Mouse (Mus musculus): ENCODE data around the gene Xdh. TPM values are rescaled to one million over a fixed set of nuclear protein-coding genes. Genes with fewer than 3 reads are reported as not detected.

The Xdh gene
- polyA plus RNA-seq, 1 experiment from 2014 or later = 1.2 TPM

DNA sequence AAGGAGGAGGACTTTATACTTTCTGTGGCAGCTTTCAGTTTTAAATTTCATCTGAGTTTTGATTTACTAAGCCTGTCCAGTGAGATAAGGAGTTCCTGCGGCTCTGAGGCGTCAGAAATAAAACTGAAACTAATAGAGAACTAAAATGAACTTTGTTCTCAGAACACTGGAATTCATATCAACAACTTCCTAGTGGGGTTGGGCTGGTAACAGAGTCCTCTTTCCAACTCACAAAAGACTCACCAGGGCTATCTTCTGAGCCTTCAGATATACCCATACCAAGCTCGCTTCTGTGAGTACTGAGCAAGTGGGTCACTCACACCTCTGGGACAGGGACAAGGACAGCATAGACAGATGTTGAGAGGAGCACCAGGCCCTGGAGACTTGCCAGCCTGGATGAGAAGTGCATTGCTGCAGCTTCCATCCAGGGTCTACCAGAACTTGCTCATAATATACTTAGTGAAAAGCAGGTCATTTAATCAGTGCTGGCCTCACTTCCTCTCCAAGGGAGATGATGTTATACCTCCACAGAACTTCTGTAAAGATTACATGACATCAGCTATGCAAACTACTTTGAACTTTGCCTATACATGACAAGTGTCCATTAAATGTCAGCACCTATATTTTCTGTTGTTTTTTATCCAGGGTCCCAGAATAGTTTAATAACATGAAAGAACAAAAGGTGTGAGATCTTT is 7.6 kb downstream of the Xdh start:
- no peak overlapping the region for H3K9ac ChIP-seq
- ATAC-seq (ENCODE audit: insufficient read depth) = no peak
- H3K9me3 ChIP-seq (ENCODE audit: low read depth, low read length) = no peaks in the 10 kb centered on the region
- no peaks in the 10 kb centered on the region for H3K4me1 ChIP-seq (ENCODE audit: insufficient read depth)
- no peak for DNase-seq
- no peak for TF ChIP-seq CTCF (IDR thresholded peaks at IDR 0.05; ENCODE audit: low read depth)
- H3K36me3 ChIP-seq (ENCODE audit: insufficient read depth) = no peaks in the 10 kb centered on the region
- 55% methylated on average over 3 of the region's 3 CpGs for WGBS
- H3K4me3 ChIP-seq (ENCODE audit: low read depth, low read length) = no peak overlapping the region
- no peak overlapping the region for H3K27ac ChIP-seq (ENCODE audit: low read depth)
- no peaks in the 10 kb centered on the region for H3K27me3 ChIP-seq (ENCODE audit: insufficient read depth, low read length)
- H3K4me2 ChIP-seq = no peak overlapping the region

DNA sequence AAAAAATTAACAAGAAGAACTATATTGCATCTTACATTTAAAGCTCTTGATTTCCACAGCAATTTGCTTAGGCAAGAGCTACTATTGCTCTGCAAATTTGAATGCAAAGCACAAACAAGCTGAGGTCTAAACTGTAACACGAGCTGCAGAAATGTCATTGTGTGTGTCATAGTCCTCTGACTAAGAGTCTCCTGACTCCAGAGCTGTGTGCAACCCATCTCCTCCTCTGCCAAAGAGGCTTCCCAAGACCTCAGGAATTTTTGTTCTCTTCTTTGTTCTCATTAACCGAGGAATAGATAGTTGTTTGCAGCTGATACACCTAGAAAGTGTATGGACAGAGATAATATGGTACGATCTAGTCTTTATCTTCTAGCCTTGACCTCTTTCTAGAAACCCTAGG is 8.2 kb downstream of the Xdh start:
- Histone ChIP-seq H3K4me3 (ENCODE audit: low read depth, low read length) (no peak overlapping the region), H3K4me2 (no peak overlapping the region), H3K27me3 (ENCODE audit: insufficient read depth, low read length) (no peaks in the 10 kb centered on the region), H3K4me1 (ENCODE audit: insufficient read depth) (no peaks in the 10 kb centered on the region), H3K36me3 (ENCODE audit: insufficient read depth) (no peaks in the 10 kb centered on the region), H3K9ac (no peak overlapping the region), H3K9me3 (ENCODE audit: low read depth, low read length) (no peaks in the 10 kb centered on the region), H3K27ac (ENCODE audit: low read depth) (no peak overlapping the region)
- DNase-seq = no peak
- 55% methylated on average over 3 of the region's 3 CpGs for WGBS
- no peak for ATAC-seq (ENCODE audit: insufficient read depth)
- TF ChIP-seq CTCF (IDR thresholded peaks at IDR 0.05; ENCODE audit: low read depth) = no peak

DNA sequence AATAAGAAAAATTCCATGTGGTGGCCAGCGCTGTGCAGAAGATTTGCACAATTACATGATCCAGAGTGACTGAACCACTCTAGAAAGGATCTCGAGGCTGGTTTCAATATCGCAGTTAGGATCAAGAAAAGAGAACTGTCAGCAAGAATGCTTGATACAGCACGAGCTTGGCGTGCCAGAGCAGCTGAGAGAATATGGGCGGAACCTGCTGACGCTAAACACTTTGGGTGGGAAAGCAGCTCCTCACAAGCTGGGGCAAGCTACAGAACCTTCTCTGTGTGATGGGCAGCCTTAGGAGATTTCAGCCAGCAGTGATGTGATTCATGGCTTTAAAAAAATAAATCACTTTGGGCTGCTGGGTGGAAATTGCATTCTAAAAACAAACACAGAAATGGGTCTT is 12.9 kb downstream of the Xdh start:
- ATAC-seq (ENCODE audit: insufficient read depth) (no peak), DNase-seq (no peak)
- Histone ChIP-seq H3K9me3 (ENCODE audit: low read depth, low read length) (no peaks in the 10 kb centered on the region), H3K27ac (ENCODE audit: low read depth) (no peak overlapping the region), H3K27me3 (ENCODE audit: insufficient read depth, low read length) (no peaks in the 10 kb centered on the region), H3K9ac (no peak overlapping the region), H3K4me2 (no peak overlapping the region), H3K4me1 (ENCODE audit: insufficient read depth) (no peaks in the 10 kb centered on the region), H3K4me3 (ENCODE audit: low read depth, low read length) (no peak overlapping the region), H3K36me3 (ENCODE audit: insufficient read depth) (no peaks in the 10 kb centered on the region)
- TF ChIP-seq CTCF (IDR thresholded peaks at IDR 0.05; ENCODE audit: low read depth) = no peak
- WGBS = 62% methylated on average over 7 of the region's 7 CpGs

DNA sequence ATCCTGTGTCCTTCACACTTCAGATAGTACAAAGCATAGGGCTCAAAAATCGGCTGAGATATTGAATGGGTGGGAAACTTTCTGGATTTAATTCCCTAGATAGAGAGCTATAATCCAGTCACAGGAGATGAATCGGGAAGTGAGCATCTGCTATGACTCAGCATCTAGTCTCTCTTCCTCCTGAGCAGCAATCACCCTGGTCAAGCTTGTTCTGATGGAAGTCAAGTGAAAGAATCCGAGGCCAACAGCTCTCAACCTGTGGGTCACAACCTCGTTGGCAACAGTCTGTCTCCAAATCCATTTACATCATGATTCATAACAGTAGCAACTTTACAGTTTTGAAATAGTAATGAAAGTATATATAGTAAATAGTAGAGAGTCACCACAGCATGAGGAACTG is 14.8 kb downstream of the Xdh start:
- ATAC-seq (ENCODE audit: insufficient read depth) (no peak), DNase-seq (no peak)
- H3K27me3 ChIP-seq (ENCODE audit: insufficient read depth, low read length) = no peaks in the 10 kb centered on the region
- no peak overlapping the region for H3K27ac ChIP-seq (ENCODE audit: low read depth)
- H3K4me2 ChIP-seq = no peak overlapping the region
- no peaks in the 10 kb centered on the region for H3K4me1 ChIP-seq (ENCODE audit: insufficient read depth)
- no peak overlapping the region for H3K9ac ChIP-seq
- no peaks in the 10 kb centered on the region for H3K9me3 ChIP-seq (ENCODE audit: low read depth, low read length)
- 76% methylated on average over 4 of the region's 4 CpGs for WGBS
- H3K36me3 ChIP-seq (ENCODE audit: insufficient read depth) = no peaks in the 10 kb centered on the region
- TF ChIP-seq CTCF (IDR thresholded peaks at IDR 0.05; ENCODE audit: low read depth) = no peak
- no peak overlapping the region for H3K4me3 ChIP-seq (ENCODE audit: low read depth, low read length)

DNA sequence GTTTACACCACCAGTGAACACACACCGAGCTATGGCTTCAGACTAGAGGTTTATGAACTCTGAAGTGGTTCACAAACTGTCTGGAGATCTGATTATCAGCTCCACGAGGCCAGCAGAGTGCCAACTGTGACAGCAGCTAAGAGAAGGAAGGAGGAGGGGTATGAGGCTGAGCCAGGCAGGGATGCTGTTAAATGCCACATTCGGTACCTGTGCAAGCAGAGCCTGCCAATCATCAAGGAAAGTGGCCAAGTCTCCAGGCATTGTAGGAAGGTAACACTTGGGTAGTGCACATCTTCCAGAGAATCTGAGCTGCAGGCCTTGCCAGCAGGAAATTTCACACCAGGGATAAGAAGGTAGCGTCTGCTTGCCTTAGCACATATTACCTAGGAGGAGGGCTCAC is 15.7 kb downstream of the Xdh start:
- H3K36me3 ChIP-seq (ENCODE audit: insufficient read depth) = no peaks in the 10 kb centered on the region
- H3K9ac ChIP-seq = no peak overlapping the region
- 58% methylated on average over 4 of the region's 4 CpGs for whole genome bisulfite sequencing
- H3K4me3 ChIP-seq (ENCODE audit: low read depth, low read length) = no peak overlapping the region
- TF ChIP-seq CTCF (IDR thresholded peaks at IDR 0.05; ENCODE audit: low read depth) = no peak
- no peaks in the 10 kb centered on the region for H3K9me3 ChIP-seq (ENCODE audit: low read depth, low read length)
- no peak overlapping the region for H3K27ac ChIP-seq (ENCODE audit: low read depth)
- H3K4me2 ChIP-seq = no peak overlapping the region
- no peaks in the 10 kb centered on the region for H3K27me3 ChIP-seq (ENCODE audit: insufficient read depth, low read length)
- no peaks in the 10 kb centered on the region for H3K4me1 ChIP-seq (ENCODE audit: insufficient read depth)
- no peak for ATAC-seq (ENCODE audit: insufficient read depth)
- DNase-seq = no peak

DNA sequence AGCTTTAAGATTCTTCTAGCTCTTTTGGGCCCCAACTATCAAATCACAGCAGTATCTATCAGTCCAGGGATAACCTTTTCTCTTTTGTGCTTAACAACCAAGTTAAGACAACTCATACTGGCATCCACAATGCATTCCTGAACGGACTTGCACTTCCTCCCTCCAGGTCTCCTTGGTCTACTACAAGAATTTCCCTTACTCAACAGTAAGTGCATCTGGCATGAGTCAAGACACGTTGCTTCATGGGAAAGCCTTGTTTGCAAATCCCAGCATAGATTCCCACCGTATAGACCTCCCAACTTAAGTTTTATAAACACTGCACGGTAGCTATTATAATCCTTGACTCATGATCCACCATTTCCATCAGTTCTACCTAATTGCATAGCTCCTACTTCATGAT is 16.4 kb downstream of the Xdh start:
- no peaks in the 10 kb centered on the region for H3K4me1 ChIP-seq (ENCODE audit: insufficient read depth)
- ATAC-seq (ENCODE audit: insufficient read depth) (no peak), DNase-seq (no peak)
- 63% methylated on average over 4 of the region's 4 CpGs for WGBS
- H3K9me3 ChIP-seq (ENCODE audit: low read depth, low read length) = no peaks in the 10 kb centered on the region
- H3K4me3 ChIP-seq (ENCODE audit: low read depth, low read length) = no peak overlapping the region
- no peak overlapping the region for H3K9ac ChIP-seq
- TF ChIP-seq CTCF (IDR thresholded peaks at IDR 0.05; ENCODE audit: low read depth) = no peak
- no peaks in the 10 kb centered on the region for H3K27me3 ChIP-seq (ENCODE audit: insufficient read depth, low read length)
- no peaks in the 10 kb centered on the region for H3K36me3 ChIP-seq (ENCODE audit: insufficient read depth)
- H3K4me2 ChIP-seq = no peak overlapping the region
- no peak overlapping the region for H3K27ac ChIP-seq (ENCODE audit: low read depth)

DNA sequence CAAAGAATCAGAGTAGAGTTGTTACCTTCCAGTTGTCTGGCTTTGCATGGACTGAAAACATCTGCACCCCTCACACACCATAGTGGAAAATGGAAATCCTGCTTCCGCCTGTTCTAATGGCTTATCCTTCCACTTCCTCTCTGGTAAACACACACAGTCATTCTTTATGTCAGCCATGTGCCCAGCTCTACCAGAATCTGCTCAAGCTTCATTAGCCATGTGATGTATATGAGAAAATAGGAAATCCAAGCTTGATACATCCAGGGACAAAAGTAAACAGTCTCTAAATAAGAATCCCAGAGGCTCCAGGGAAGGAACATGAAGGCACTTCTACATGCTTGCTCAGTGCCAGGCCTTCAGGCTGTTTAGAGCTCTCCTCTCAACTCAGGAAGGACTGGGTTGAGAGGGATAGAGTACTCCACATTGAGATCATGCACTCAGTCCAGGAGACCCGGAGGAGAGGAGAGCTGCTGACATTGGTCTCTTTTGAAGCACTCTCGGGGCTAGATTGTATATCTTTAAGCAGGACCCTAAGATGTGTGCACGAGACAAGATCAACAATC is 17.4 kb downstream of the Xdh start:
- Histone ChIP-seq H3K4me2 (no peak overlapping the region), H3K9ac (no peak overlapping the region), H3K9me3 (ENCODE audit: low read depth, low read length) (no peaks in the 10 kb centered on the region), H3K4me3 (ENCODE audit: low read depth, low read length) (no peak overlapping the region), H3K36me3 (ENCODE audit: insufficient read depth) (no peaks in the 10 kb centered on the region), H3K27ac (ENCODE audit: low read depth) (no peak overlapping the region), H3K27me3 (ENCODE audit: insufficient read depth, low read length) (no peaks in the 10 kb centered on the region), H3K4me1 (ENCODE audit: insufficient read depth) (no peaks in the 10 kb centered on the region)
- ATAC-seq (ENCODE audit: insufficient read depth) = no peak
- peak; percentile 19 for DNase-seq
- no peak for TF ChIP-seq CTCF (IDR thresholded peaks at IDR 0.05; ENCODE audit: low read depth)
- WGBS = 31% methylated on average over 4 of the region's 4 CpGs

Data from lung, embryonic 14.5 days (tissue).